8 mouse cellular contexts compared by ENCODE assay signal in the genomic region with DNA sequence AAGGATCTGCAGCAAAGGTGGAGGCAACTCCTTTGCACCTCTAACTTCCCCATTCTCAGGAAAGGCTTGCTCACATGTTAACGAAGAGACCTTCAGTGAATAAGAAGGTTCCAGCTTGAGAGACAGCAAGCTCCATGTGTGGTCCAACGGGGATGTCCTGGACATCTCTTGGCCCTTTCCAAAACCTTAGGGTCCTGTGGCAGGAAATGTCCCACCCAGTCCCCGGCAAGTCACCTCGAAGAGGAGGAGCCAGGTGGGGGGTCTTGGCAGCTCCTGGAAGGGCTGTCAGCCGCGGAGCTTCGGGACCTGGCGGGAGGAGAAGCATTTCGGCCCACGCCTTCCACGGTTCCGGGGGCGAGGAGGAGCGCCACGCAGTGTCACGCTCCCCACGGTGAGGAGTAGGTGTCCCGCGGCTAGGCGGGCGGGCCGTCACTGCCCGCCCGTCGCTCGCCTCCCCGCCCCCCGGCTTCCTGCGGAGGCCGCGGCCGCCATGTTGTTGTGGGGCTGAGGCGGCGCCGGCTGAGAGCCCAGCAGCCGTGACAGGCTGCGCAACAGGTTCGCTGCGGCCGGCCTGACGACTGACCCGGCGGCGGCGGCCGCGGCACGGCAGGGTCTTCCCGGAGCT. TPM values are rescaled to one million over a fixed set of nuclear protein-coding genes. Genes with fewer than 3 reads are reported as not detected.
A peak's percentile ranks its signal among the peaks of the same experiment; 100 is the strongest.
DNase-seq lines count a peak whose midpoint lies in the region; ATAC-seq lines count a peak whose summit lies in the region.

Itsn2 (plus strand) TSS at position 98 of the 625 bp plus-strand sequence.
Gm3625 (minus strand) TSS at position 387 of the 625 bp plus-strand sequence.

- peak within 1 kb of the TSS; percentile 82 for H3K4me2 ChIP-seq in embryonic facial prominence, embryonic 11.5 days (ENCODE audit: low read depth, low read length)
- H3K4me2 ChIP-seq in limb, embryonic 13.5 days (replicated peaks) = peak within 1 kb of the TSS; percentile 77
- H3K4me2 ChIP-seq in midbrain, embryonic 14.5 days (ENCODE audit: low read length) = peak within 1 kb of the TSS; percentile 76

- no peaks in the 10 kb centered on the region for H3K4me1 ChIP-seq in embryonic facial prominence, embryonic 11.5 days (ENCODE audit: control insufficient read depth, insufficient read depth, low read length)
- peaks cover 16% of the 10 kb centered on the region for H3K4me1 ChIP-seq in limb, embryonic 13.5 days
- peaks cover 7% of the 10 kb centered on the region; the same call in 1 of the 2 replicates for H3K4me1 ChIP-seq in midbrain, embryonic 14.5 days (ENCODE audit: control insufficient read depth, insufficient read depth, low read length)

- peak; percentile 79 for ATAC-seq in embryonic facial prominence, embryonic 11.5 days (replicated peaks; ENCODE audit: insufficient number of reproducible peaks, low FRiP score, low TSS enrichment, low read depth)
- ATAC-seq in limb, embryonic 13.5 days (ENCODE audit: low FRiP score, low read depth) = peak; percentile 85
- peak; percentile 89 for ATAC-seq in midbrain, embryonic 14.5 days (ENCODE audit: low FRiP score, low TSS enrichment)

- DNase-seq in 3T3-L1 (ENCODE audit: low read depth, low spot score) = peak; percentile 48
- peak; percentile 89 for DNase-seq in adrenal gland, postnatal 14 days
- DNase-seq in embryonic facial prominence, embryonic 11.5 days (ENCODE audit: low spot score) = peak; percentile 79
- peak; percentile 82 to 85 for DNase-seq in heart, adult 18-20 months
- DNase-seq in kidney, adult 18-20 months = peak; percentile 85
- DNase-seq in midbrain, embryonic 14.5 days = peak; percentile 88
- DNase-seq in spleen, adult 12 weeks (ENCODE audit: low spot score) = peak; percentile 61

- H3K4me3 ChIP-seq in embryonic facial prominence, embryonic 11.5 days (ENCODE audit: low read depth, low read length) = peak within 1 kb of the TSS; percentile 92
- peak within 1 kb of the TSS; percentile 88 for H3K4me3 ChIP-seq in limb, embryonic 13.5 days
- peak within 1 kb of the TSS; percentile 79 for H3K4me3 ChIP-seq in midbrain, embryonic 14.5 days (replicated peaks; ENCODE audit: low read depth, low read length)

- H3K27ac ChIP-seq in embryonic facial prominence, embryonic 11.5 days (replicated peaks; ENCODE audit: low read depth, low read length) = peak within 1 kb of the TSS; percentile 52; the same call in 1 of the 2 replicates
- peak within 1 kb of the TSS; percentile 61; the same call in 1 of the 2 replicates for H3K27ac ChIP-seq in limb, embryonic 13.5 days
- peak within 1 kb of the TSS; percentile 57 for H3K27ac ChIP-seq in midbrain, embryonic 14.5 days (replicated peaks; ENCODE audit: low read depth, low read length)

- no peaks in the 10 kb centered on the region for H3K36me3 ChIP-seq in embryonic facial prominence, embryonic 11.5 days (replicated peaks; ENCODE audit: control insufficient read depth, insufficient read depth, low read depth, low read length)
- no peaks in the 10 kb centered on the region for H3K36me3 ChIP-seq in limb, embryonic 13.5 days
- H3K36me3 ChIP-seq in midbrain, embryonic 14.5 days (ENCODE audit: control insufficient read depth, insufficient read depth, low read length) = no peaks in the 10 kb centered on the region

- under 1% methylated on average over 34 of the region's 49 CpGs for WGBS in embryonic facial prominence, embryonic 11.5 days
- WGBS in limb, embryonic 13.5 days = under 1% methylated on average over 49 of the region's 49 CpGs
- WGBS in midbrain, embryonic 14.5 days = under 1% methylated on average over 49 of the region's 49 CpGs

- H3K27me3 ChIP-seq in embryonic facial prominence, embryonic 11.5 days (ENCODE audit: control insufficient read depth, insufficient read depth, low read length) = no peaks in the 10 kb centered on the region
- no peaks in the 10 kb centered on the region for H3K27me3 ChIP-seq in limb, embryonic 13.5 days
- H3K27me3 ChIP-seq in midbrain, embryonic 14.5 days (ENCODE audit: control insufficient read depth, insufficient read depth, low read length) = no peaks in the 10 kb centered on the region

- H3K9ac ChIP-seq in embryonic facial prominence, embryonic 11.5 days (replicated peaks; ENCODE audit: low read length) = peak within 1 kb of the TSS; percentile 85
- peak within 1 kb of the TSS; percentile 86 for H3K9ac ChIP-seq in limb, embryonic 13.5 days
- peak within 1 kb of the TSS; percentile 77 for H3K9ac ChIP-seq in midbrain, embryonic 14.5 days (replicated peaks; ENCODE audit: low read length)

- H3K9me3 ChIP-seq in embryonic facial prominence, embryonic 11.5 days (replicated peaks; ENCODE audit: control insufficient read depth, low read length) = no peaks in the 10 kb centered on the region
- H3K9me3 ChIP-seq in limb, embryonic 13.5 days = no peaks in the 10 kb centered on the region
- H3K9me3 ChIP-seq in midbrain, embryonic 14.5 days (ENCODE audit: control insufficient read depth, low read length) = no peaks in the 10 kb centered on the region

RNA-seq across cellular contexts. Expression of gene Itsn2, which starts in this region (rescaled TPM):
- 47.8 and 61.2 TPM in 2 replicates for total RNA-seq in adrenal gland, postnatal 14 days (2021)
- 25.9 and 26.2 TPM in 2 replicates for polyA plus RNA-seq in embryonic facial prominence, embryonic 11.5 days (2014; fragmentation: Nextera tagmentation; extraction: Ambion mirVana)
- total RNA-seq in heart, adult 18-20 months (2021) = 10 to 100 TPM; 36.6 to 37.3 TPM
- 33.0 and 35.8 TPM in 2 replicates for polyA plus RNA-seq in limb, embryonic 13.5 days (2015; fragmentation: Nextera tagmentation; extraction: Ambion mirVana)
- 19.9 and 21.2 TPM in 2 replicates for polyA plus RNA-seq in midbrain, embryonic 14.5 days (2014; fragmentation: Nextera tagmentation; extraction: Ambion mirVana)

RNA-seq across cellular contexts. Expression of gene Gm3625, which starts in this region (rescaled TPM):
- total RNA-seq in adrenal gland, postnatal 14 days (2021) = not detected in 2 replicates
- polyA plus RNA-seq in embryonic facial prominence, embryonic 11.5 days (2014; fragmentation: Nextera tagmentation; extraction: Ambion mirVana) = not detected in 2 replicates
- not detected for total RNA-seq in heart, adult 18-20 months (2021)
- polyA plus RNA-seq in limb, embryonic 13.5 days (2015; fragmentation: Nextera tagmentation; extraction: Ambion mirVana) = not detected in 2 replicates
- not detected in 2 replicates for polyA plus RNA-seq in midbrain, embryonic 14.5 days (2014; fragmentation: Nextera tagmentation; extraction: Ambion mirVana)

Comparison
In these comparisons a context has a peak if more than half of its experiments do, and no peak if none do; other contexts are left out.
1. Peak in every context shown above with its lines: DNase-seq, ATAC-seq, H3K4me3 ChIP-seq and H3K27ac ChIP-seq.